Mouse (Mus musculus) kidney, adult 2 months (tissue): ENCODE data around the gene Cep128.

Source experiments
- CTCF ChIP-seq: fragments of 200-500 bp; conservative IDR thresholded peaks from 2 replicates; pipeline ENCODE4 v1.5.1; 2011; ENCODE audit warnings: low read depth, mild to moderate bottlenecking, control low read depth, low read length, moderate library complexity, mixed read lengths; ENCODE audit not compliant: insufficient read depth, insufficient read length
- POLR2A ChIP-seq: fragments of 200-500 bp; IDR thresholded peaks from one replicate; pipeline ENCODE4 v1.6.1; 2011; ENCODE audit warnings: low read depth, low read length, control low read depth

- TF ChIP-seq CTCF (no peak), POLR2A (no peak)
These were observed 70.1 kb downstream of the Cep128 start for GRCm38 (mm10) chr12:91313974-91314587.
